Mouse (Mus musculus): ENCODE data around the gene Gm10229. TPM values are rescaled to one million over a fixed set of nuclear protein-coding genes. Genes with fewer than 3 reads are reported as not detected.
"Not testable (repeated sequence)": the region's sequence is repeated elsewhere in the genome, so short reads cannot be mapped to it uniquely, and the experiment has no call there.

Gm10229 gene
- polyA plus RNA-seq (2014; fragmentation: Nextera tagmentation; extraction: Ambion mirVana): not detected in 2 replicates

- not testable (repeated sequence) for H3K4me3 ChIP-seq (ENCODE audit: low read depth, low read length); H3K4me2 ChIP-seq; ATAC-seq (ENCODE audit: insufficient read depth); H3K36me3 ChIP-seq (ENCODE audit: insufficient read depth); H3K9ac ChIP-seq; H3K27ac ChIP-seq (ENCODE audit: low read depth); DNase-seq; H3K4me1 ChIP-seq (ENCODE audit: insufficient read depth); H3K27me3 ChIP-seq (ENCODE audit: insufficient read depth, low read length); H3K9me3 ChIP-seq (ENCODE audit: low read depth, low read length)
- WGBS: 67% methylated on average over 1 of the region's 3 CpGs
Observed at GRCm38 (mm10) chr16:89014984-89015383, at the start of gene Gm10229. TSS of gene Gm10229 (plus strand) at chr16:89015284.

- Histone ChIP-seq H3K4me2 (no peak within 1 kb of the TSS), H3K27me3 (ENCODE audit: insufficient read depth, low read length) (no peaks in the 10 kb centered on the region), H3K9ac (no peak within 1 kb of the TSS), H3K4me3 (ENCODE audit: low read depth, low read length) (no peak within 1 kb of the TSS), H3K27ac (ENCODE audit: low read depth) (no peak within 1 kb of the TSS), H3K4me1 (ENCODE audit: insufficient read depth) (no peaks in the 10 kb centered on the region), H3K9me3 (ENCODE audit: low read depth, low read length) (no peaks in the 10 kb centered on the region), H3K36me3 (ENCODE audit: insufficient read depth) (no peaks in the 10 kb centered on the region)
- WGBS: 77% methylated on average over 5 of the region's 5 CpGs
- no peak for TF ChIP-seq CTCF (IDR thresholded peaks at IDR 0.05; ENCODE audit: low read depth)
- ATAC-seq (ENCODE audit: insufficient read depth): no peak
- no peak for DNase-seq
Observed at GRCm38 (mm10) chr16:89010659-89011058, 4.4 kb upstream of the Gm10229 start, which contains the start of gene Krtap22-2. TSS of gene Krtap22-2 (minus strand) at chr16:89010759.

- 98% methylated on average over 3 of the region's 3 CpGs for WGBS
- no peaks in the 10 kb centered on the region for H3K36me3 ChIP-seq (ENCODE audit: insufficient read depth)
- no peak for ATAC-seq (ENCODE audit: insufficient read depth)
- no peaks in the 10 kb centered on the region for H3K9me3 ChIP-seq (ENCODE audit: low read depth, low read length)
- no peak overlapping the region for H3K27ac ChIP-seq (ENCODE audit: low read depth)
- H3K4me2 ChIP-seq: no peak overlapping the region
- H3K27me3 ChIP-seq (ENCODE audit: insufficient read depth, low read length): no peaks in the 10 kb centered on the region
- no peak overlapping the region for H3K4me3 ChIP-seq (ENCODE audit: low read depth, low read length)
- DNase-seq: no peak
- H3K9ac ChIP-seq: no peak overlapping the region
- H3K4me1 ChIP-seq (ENCODE audit: insufficient read depth): no peaks in the 10 kb centered on the region
- no peak for TF ChIP-seq CTCF (IDR thresholded peaks at IDR 0.05; ENCODE audit: low read depth)
Observed at GRCm38 (mm10) chr16:89013973-89014372, 1.1 kb upstream of the Gm10229 start.

GRCm38 (mm10) chr16:89031399-89031798 lies 16.3 kb downstream of the Gm10229 start, which contains the start of gene Krtap6-1:
TSS of gene Krtap6-1 (plus strand) at chr16:89031699.
- H3K9ac ChIP-seq; H3K4me3 ChIP-seq (ENCODE audit: low read depth, low read length); H3K27ac ChIP-seq (ENCODE audit: low read depth); H3K4me2 ChIP-seq; ATAC-seq (ENCODE audit: insufficient read depth); H3K9me3 ChIP-seq (ENCODE audit: low read depth, low read length); DNase-seq; H3K27me3 ChIP-seq (ENCODE audit: insufficient read depth, low read length); H3K36me3 ChIP-seq (ENCODE audit: insufficient read depth); H3K4me1 ChIP-seq (ENCODE audit: insufficient read depth): not testable (repeated sequence)
- WGBS: 93% methylated on average over 3 of the region's 3 CpGs

GRCm38 (mm10) chr16:89041372-89041771 lies 26.3 kb downstream of the Gm10229 start, which contains the start of gene Gm10228:
TSS of gene Gm10228 (minus strand) at chr16:89041472.
- not testable (repeated sequence) for H3K4me2 ChIP-seq; H3K4me3 ChIP-seq (ENCODE audit: low read depth, low read length); H3K27ac ChIP-seq (ENCODE audit: low read depth); ATAC-seq (ENCODE audit: insufficient read depth); DNase-seq; H3K36me3 ChIP-seq (ENCODE audit: insufficient read depth); H3K4me1 ChIP-seq (ENCODE audit: insufficient read depth); H3K9me3 ChIP-seq (ENCODE audit: low read depth, low read length); H3K27me3 ChIP-seq (ENCODE audit: insufficient read depth, low read length); H3K9ac ChIP-seq
- WGBS: 93% methylated on average over 2 of the region's 4 CpGs

- TF ChIP-seq CTCF (IDR thresholded peaks at IDR 0.05; ENCODE audit: low read depth): no peak
- no peak within 1 kb of the TSS for H3K4me2 ChIP-seq
- peaks cover under 1% of the 10 kb centered on the region; the same call in 1 of the 2 replicates for H3K9me3 ChIP-seq (ENCODE audit: low read depth, low read length)
- no peaks in the 10 kb centered on the region for H3K36me3 ChIP-seq (ENCODE audit: insufficient read depth)
- no peaks in the 10 kb centered on the region for H3K27me3 ChIP-seq (ENCODE audit: insufficient read depth, low read length)
- no peak within 1 kb of the TSS for H3K27ac ChIP-seq (ENCODE audit: low read depth)
- no peak for ATAC-seq (ENCODE audit: insufficient read depth)
- no peaks in the 10 kb centered on the region for H3K4me1 ChIP-seq (ENCODE audit: insufficient read depth)
- DNase-seq: no peak
- H3K4me3 ChIP-seq (ENCODE audit: low read depth, low read length): no peak within 1 kb of the TSS
- H3K9ac ChIP-seq: no peak within 1 kb of the TSS
- 78% methylated on average over 3 of the region's 3 CpGs for WGBS
Observed at GRCm38 (mm10) chr16:89047783-89048182, 32.7 kb downstream of the Gm10229 start, which contains the start of gene Krtap6-5. TSS of gene Krtap6-5 (minus strand) at chr16:89047883.

- not testable (repeated sequence) for H3K36me3 ChIP-seq (ENCODE audit: insufficient read depth); DNase-seq; H3K4me1 ChIP-seq (ENCODE audit: insufficient read depth); H3K4me3 ChIP-seq (ENCODE audit: low read depth, low read length); H3K27me3 ChIP-seq (ENCODE audit: insufficient read depth, low read length); H3K9me3 ChIP-seq (ENCODE audit: low read depth, low read length); ATAC-seq (ENCODE audit: insufficient read depth); H3K27ac ChIP-seq (ENCODE audit: low read depth); H3K4me2 ChIP-seq; H3K9ac ChIP-seq
- no CpG with 5 or more reads among the region's 2 CpGs for WGBS
Observed at GRCm38 (mm10) chr16:89063902-89064301, 48.8 kb downstream of the Gm10229 start, which contains the start of gene 1110025L11Rik. TSS of gene 1110025L11Rik (minus strand) at chr16:89064002.

Other genes with a start within 250 kb of the Gm10229 start
- not detected in 2 replicates for gene 2310057N15Rik, start 241.1 kb upstream of the Gm10229 start, polyA plus RNA-seq (2014; fragmentation: Nextera tagmentation; extraction: Ambion mirVana)
- not detected in 2 replicates for gene Gm5965, start 237.4 kb upstream of the Gm10229 start, polyA plus RNA-seq (2014; fragmentation: Nextera tagmentation; extraction: Ambion mirVana)
- gene Gm20741, start 203.1 kb upstream of the Gm10229 start, polyA plus RNA-seq (2014; fragmentation: Nextera tagmentation; extraction: Ambion mirVana): not detected in 2 replicates
- gene Krtap15, start 195.1 kb upstream of the Gm10229 start, polyA plus RNA-seq (2014; fragmentation: Nextera tagmentation; extraction: Ambion mirVana): not detected in 2 replicates
- gene Krtap14, start 189.1 kb upstream of the Gm10229 start, polyA plus RNA-seq (2014; fragmentation: Nextera tagmentation; extraction: Ambion mirVana): not detected in 2 replicates
- not detected in 2 replicates for gene Krtap19-1, start 145.9 kb upstream of the Gm10229 start, polyA plus RNA-seq (2014; fragmentation: Nextera tagmentation; extraction: Ambion mirVana)
- not detected in 2 replicates for gene Krtap19-2, start 141.0 kb upstream of the Gm10229 start, polyA plus RNA-seq (2014; fragmentation: Nextera tagmentation; extraction: Ambion mirVana)
- not detected in 2 replicates for gene Krtap19-3, start 137.2 kb upstream of the Gm10229 start, polyA plus RNA-seq (2014; fragmentation: Nextera tagmentation; extraction: Ambion mirVana)
- gene Krtap19-4, start 130.2 kb upstream of the Gm10229 start, polyA plus RNA-seq (2014; fragmentation: Nextera tagmentation; extraction: Ambion mirVana): not detected in 2 replicates
- gene Krtap19-5, start 118.8 kb upstream of the Gm10229 start, polyA plus RNA-seq (2014; fragmentation: Nextera tagmentation; extraction: Ambion mirVana): not detected in 2 replicates
- not detected in 2 replicates for gene Krtap19-9b, start 83.0 kb upstream of the Gm10229 start, polyA plus RNA-seq (2014; fragmentation: Nextera tagmentation; extraction: Ambion mirVana)
- not detected in 2 replicates for gene Krtap16-3, start 52.4 kb upstream of the Gm10229 start, polyA plus RNA-seq (2014; fragmentation: Nextera tagmentation; extraction: Ambion mirVana)
- not detected in 2 replicates for gene Krtap22-2, start 4.5 kb upstream of the Gm10229 start, polyA plus RNA-seq (2014; fragmentation: Nextera tagmentation; extraction: Ambion mirVana)
- not detected in 2 replicates for gene Krtap6-1, start 16.4 kb downstream of the Gm10229 start, polyA plus RNA-seq (2014; fragmentation: Nextera tagmentation; extraction: Ambion mirVana)
- gene Gm10228, start 26.2 kb downstream of the Gm10229 start, polyA plus RNA-seq (2014; fragmentation: Nextera tagmentation; extraction: Ambion mirVana): not detected in 2 replicates
- gene Krtap6-5, start 32.6 kb downstream of the Gm10229 start, polyA plus RNA-seq (2014; fragmentation: Nextera tagmentation; extraction: Ambion mirVana): not detected in 2 replicates
- gene 1110025L11Rik, start 48.7 kb downstream of the Gm10229 start, polyA plus RNA-seq (2014; fragmentation: Nextera tagmentation; extraction: Ambion mirVana): not detected in 2 replicates
- gene Krtap6-3, start 68.7 kb downstream of the Gm10229 start, polyA plus RNA-seq (2014; fragmentation: Nextera tagmentation; extraction: Ambion mirVana): not detected in 2 replicates
- not detected in 2 replicates for gene Gm6358, start 125.6 kb downstream of the Gm10229 start, polyA plus RNA-seq (2014; fragmentation: Nextera tagmentation; extraction: Ambion mirVana)
- not detected in 2 replicates for gene Gm10061, start 135.8 kb downstream of the Gm10229 start, polyA plus RNA-seq (2014; fragmentation: Nextera tagmentation; extraction: Ambion mirVana)
- not detected in 2 replicates for gene Gm9789, start 142.7 kb downstream of the Gm10229 start, polyA plus RNA-seq (2014; fragmentation: Nextera tagmentation; extraction: Ambion mirVana)
- gene Gm7735, start 154.2 kb downstream of the Gm10229 start, polyA plus RNA-seq (2014; fragmentation: Nextera tagmentation; extraction: Ambion mirVana): not detected in 2 replicates
- not detected in 2 replicates for gene 1110057P08Rik, start 159.5 kb downstream of the Gm10229 start, polyA plus RNA-seq (2014; fragmentation: Nextera tagmentation; extraction: Ambion mirVana)
- gene Krtap20-2, start 190.6 kb downstream of the Gm10229 start, polyA plus RNA-seq (2014; fragmentation: Nextera tagmentation; extraction: Ambion mirVana): not detected in 2 replicates

Measured in lung, embryonic 14.5 days (tissue).